Mouse (Mus musculus) thymus, adult 18-20 months (tissue): ENCODE results near the gene Cct3.
A peak's percentile ranks its signal among the peaks of the same experiment; 100 is the strongest.
"Not testable (repeated sequence)": the region's sequence is repeated elsewhere in the genome, so short reads cannot be mapped to it uniquely, and the experiment has no call there.

Experiments used
- DNase-seq, 2 experiments: peaks; one replicate each; pipeline ENCODE4 v3.0.0; 2022; ENCODE audit warnings: mixed read lengths in 2 of 2

Cct3 gene

DNA sequence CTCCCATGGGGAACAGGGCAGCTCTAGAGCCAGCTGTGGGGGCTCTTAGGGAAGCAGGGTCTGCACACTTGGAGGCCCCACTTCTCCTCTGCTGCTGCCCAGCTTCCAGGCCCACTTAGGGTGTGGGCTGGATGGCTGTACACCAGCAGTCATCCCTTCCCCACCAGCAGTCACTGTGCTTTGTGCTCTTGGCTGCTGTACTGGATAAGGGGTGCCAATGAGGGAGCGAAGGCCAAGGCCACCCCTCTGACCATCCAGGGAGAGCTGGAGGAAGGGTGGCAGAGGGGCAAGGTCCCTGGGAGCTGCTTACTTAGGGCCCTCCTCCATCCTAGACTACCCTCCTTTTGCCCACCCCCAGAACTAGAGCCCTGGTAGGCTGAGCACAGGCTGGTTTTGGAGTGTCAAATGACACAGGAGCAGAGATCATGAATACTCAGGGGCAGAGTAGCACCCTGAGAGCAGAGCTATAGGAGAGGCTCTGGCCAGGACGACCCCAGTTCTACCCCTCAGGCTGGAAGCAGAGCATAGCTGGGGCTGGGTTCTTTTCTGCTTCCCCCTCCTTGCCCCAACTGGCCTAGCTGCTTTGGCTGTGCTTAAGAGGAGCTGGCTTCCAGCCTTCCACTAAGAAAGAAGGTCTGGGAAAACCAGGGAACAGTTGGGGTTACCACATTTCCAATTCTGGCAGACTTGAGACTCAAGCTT, 64.8 kb downstream of the Cct3 start:
- DNase-seq = no peak

DNA sequence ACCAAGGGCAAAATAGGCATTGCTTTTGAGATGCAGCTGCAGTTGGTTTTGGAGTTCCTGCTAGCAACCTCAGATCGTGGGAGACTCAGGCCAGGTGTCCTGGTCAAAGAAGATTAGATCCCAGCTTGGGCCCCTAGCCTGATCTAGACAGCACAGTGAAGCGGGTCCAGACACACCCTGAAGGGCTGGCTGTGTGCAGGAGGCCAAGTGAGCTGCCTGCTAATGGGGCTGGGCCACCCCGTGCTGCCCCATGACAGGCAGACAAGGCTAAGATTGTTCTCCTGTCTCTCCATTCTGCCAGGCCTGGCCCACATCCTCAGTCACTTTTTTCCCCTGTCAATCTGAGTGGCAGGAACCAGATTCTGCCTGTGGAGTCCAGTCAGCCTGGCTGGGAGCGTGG, 66.8 kb downstream of the Cct3 start:
- DNase-seq = no peak

DNA sequence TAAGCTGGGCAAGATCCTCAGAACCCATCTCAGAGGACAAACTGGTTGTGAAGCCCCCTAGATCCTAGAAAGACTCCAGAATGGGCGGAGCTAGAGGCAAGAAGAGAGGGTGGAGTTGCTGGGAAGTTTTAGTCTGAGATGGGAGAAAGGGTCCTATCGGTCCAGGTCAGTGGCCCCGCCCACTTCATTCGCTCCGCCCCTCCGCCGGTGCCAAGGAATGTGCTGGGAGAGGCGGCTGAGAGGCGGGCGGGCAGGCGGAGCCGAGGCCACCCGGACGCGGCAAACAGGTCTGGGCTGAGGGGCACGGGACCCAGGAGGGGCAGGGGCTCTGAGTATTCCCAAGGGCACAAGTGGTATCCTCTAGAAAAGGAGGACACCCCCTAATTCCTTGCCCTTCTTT, 67.4 kb downstream of the Cct3 start, which contains the start of gene Paqr6:
Paqr6 (plus strand) TSS at position 248 of the 400 bp plus-strand sequence.
- no peak for DNase-seq

DNA sequence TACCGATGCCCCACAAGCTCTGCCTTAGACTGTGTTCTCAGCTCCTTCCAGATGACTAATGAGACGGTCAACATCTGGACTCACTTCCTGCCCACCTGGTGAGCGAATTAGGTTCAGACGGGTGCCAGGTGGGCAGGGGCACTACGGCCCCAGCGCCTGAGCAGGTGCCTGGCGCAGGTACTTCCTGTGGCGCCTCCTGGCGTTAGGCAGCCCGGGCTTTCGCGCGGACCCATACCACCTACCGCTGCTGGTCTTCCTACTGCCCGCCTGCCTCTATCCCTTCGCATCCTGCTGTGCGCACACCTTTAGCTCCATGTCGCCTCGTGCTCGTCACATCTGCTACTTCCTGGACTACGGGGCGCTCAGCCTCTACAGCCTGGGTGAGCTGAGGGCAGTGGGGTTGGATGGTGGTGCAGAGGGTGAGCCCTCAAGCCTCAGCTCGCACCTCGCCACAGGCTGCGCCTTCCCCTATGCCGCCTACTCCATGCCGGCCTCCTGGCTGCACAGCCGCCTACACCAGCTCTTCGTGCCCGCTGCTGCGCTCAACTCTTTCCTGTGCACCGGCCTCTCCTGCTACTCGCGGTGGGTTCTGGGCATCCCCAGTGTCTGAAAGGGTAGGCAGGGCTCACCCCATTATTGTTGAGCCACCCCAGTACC, 68.9 kb downstream of the Cct3 start:
- no peak for DNase-seq

DNA sequence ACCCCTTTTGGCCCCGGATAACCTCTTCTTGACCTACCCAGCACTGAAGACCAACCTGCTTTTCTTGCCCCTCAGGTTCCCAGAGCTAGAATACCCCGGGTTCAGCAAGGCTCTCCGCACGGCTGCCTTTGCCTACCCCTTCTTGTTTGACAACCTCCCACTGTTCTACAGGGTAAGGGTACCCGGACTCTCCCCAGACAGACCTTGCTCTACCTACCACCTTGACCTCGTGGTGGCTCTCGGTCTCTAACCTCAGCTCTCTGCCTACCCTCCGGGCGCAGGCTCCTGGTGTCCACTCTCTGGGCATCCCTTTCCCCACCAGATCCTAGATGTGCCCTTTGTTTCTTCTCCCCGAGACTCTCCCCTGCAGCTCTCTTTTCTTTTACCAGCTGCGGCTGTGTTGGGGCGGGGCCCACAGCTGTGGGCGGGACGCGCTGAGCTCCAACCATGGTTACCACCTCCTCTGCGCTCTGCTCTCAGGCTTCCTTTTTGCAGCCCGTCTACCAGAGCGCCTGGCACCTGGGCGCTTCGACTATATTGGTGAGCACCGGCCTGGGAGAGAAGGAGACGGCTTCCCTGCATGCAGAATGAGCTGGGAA, 70.0 kb downstream of the Cct3 start:
- DNase-seq = peak; percentile 74 to 77

DNA sequence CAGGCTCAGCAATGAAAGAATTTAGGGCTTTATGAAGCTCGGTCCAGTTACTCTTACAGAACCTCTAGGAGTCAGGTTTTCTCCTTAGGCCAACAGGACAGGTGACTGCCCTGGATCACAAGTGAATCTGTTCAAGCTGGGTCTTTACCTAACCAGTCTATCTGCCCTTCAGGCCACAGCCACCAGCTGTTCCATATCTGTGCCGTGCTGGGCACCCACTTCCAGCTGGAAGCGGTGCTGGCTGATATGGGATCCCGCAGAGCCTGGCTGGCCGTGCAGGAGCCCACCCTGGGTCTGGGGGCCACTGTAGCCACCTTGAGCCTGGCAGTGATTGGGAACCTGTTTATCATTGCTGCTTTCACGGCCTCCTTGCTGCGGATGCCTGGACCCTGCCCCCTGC, 70.6 kb downstream of the Cct3 start:
- DNase-seq = not testable (repeated sequence)

- not testable (repeated sequence) for DNase-seq
Observed at GRCm38 (mm10) chr3:88368511-88368910, 71.6 kb downstream of the Cct3 start.
